Mouse (Mus musculus) liver, embryonic 16.5 days (tissue): ENCODE measurements around the gene Gm5483. TPM values are rescaled to one million over a fixed set of nuclear protein-coding genes. Genes with fewer than 3 reads are reported as not detected.
"Not testable (repeated sequence)": the region's sequence is repeated elsewhere in the genome, so short reads cannot be mapped to it uniquely, and the experiment has no call there.

Experiments used
- ATAC-seq: fragments of 200-750 bp; cut with Nextera tagmentation; 2 replicates; pipeline ENCODE4 v1.8.0; 2017; ENCODE audit warnings: low read depth, mild to moderate bottlenecking, moderate number of reproducible peaks, moderate library complexity
- H3K27ac ChIP-seq: fragments of 300-500 bp; sonication (generic); 2 replicates; pipeline ENCODE4 v1.5.1; 2014; ENCODE audit warnings: mild to moderate bottlenecking, low read length
- H3K27me3 ChIP-seq: fragments of 300-500 bp; sonication (generic); 2 replicates; pipeline ENCODE4 v1.6.1; 2014; ENCODE audit warnings: low read depth, low read length, mixed read lengths; ENCODE audit not compliant: control insufficient read depth, insufficient read depth
- H3K36me3 ChIP-seq: fragments of 300-500 bp; sonication (generic); 2 replicates; pipeline ENCODE4 v1.6.1; 2014; ENCODE audit warnings: mild to moderate bottlenecking; ENCODE audit not compliant: control insufficient read depth, insufficient read depth
- H3K4me1 ChIP-seq: fragments of 300-500 bp; sonication (generic); 2 replicates; pipeline ENCODE4 v1.6.1; 2014; ENCODE audit warnings: low read depth, low read length, mixed read lengths; ENCODE audit not compliant: control insufficient read depth
- H3K4me2 ChIP-seq: fragments of 300-500 bp; sonication (generic); 2 replicates; pipeline ENCODE4 v1.6.1; 2014; ENCODE audit warnings: low read depth, low read length, mixed read lengths
- H3K4me3 ChIP-seq: fragments of 300-500 bp; sonication (generic); 2 replicates; pipeline ENCODE4 v1.5.1; 2014; ENCODE audit warnings: low read depth, mild to moderate bottlenecking, low read length
- H3K9ac ChIP-seq: fragments of 300-500 bp; sonication (generic); 2 replicates; pipeline ENCODE4 v1.6.1; 2014; ENCODE audit warnings: low read depth, low read length
- H3K9me3 ChIP-seq: fragments of 300-500 bp; sonication (generic); replicated peaks from 2 replicates; pipeline ENCODE4 v1.6.1; 2016; ENCODE audit warnings: low read length; ENCODE audit not compliant: control insufficient read depth
- WGBS: fragments of 180-500 bp; shearing (Covaris S2); extraction: QIAGEN DNeasy Blood & Tissue Kit; methylation state at CpG from one replicate; pipeline ENCODE4 v1.1.7; 2014; ENCODE audit not compliant: insufficient replicate concordance; 5-methylcytosine and 5-hydroxymethylcytosine counted together
- polyA plus RNA-seq: library from polyadenylated mRNA; unstranded; fragments of >200 nt; fragmentation: Nextera tagmentation; extraction: Ambion mirVana; gene quantifications from 2 replicates; pipeline ENCODE4 v1.2.1, GENCODE M21; 2015

Gm5483 gene
- polyA plus RNA-seq, 1 experiment from 2014 or later, result 272 TPM

DNA sequence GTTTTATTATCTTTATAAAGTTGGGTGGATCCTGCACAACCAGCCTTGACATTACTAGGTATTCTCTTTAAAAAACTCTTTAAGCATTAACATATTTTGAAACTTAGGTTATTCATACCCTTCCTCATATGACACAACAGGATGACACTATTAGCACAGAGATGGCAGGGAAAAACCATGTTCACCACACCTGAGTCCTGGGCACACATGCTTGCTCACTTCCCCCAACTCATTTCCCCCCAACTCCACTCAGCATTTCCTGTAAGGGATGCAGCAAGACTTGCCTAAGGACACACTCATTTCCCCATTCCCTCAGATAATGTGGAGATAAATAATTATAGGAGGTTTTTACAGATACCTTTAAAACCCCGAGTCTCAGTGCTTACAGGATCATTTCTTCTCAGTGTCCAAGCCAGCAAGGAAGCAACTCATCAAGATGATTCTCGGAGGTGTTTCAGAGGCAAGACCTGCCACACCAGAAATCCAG, 26.0 kb downstream of the Gm5483 start, which contains the start of gene Gm5416:
Gene Gm5416, plus strand, starts transcription at position 437 of the 487 bp plus-strand sequence.
- H3K9ac ChIP-seq, result no peak within 1 kb of the TSS
- no peak within 1 kb of the TSS for H3K4me2 ChIP-seq
- H3K27me3 ChIP-seq, result no peaks in the 10 kb centered on the region
- H3K36me3 ChIP-seq, result no peaks in the 10 kb centered on the region
- no peaks in the 10 kb centered on the region for H3K4me1 ChIP-seq
- H3K27ac ChIP-seq, result no peak within 1 kb of the TSS
- whole genome bisulfite sequencing, result 46% methylated on average over 2 of the region's 2 CpGs
- ATAC-seq, result no peak
- no peak within 1 kb of the TSS for H3K4me3 ChIP-seq
- H3K9me3 ChIP-seq, result no peaks in the 10 kb centered on the region

DNA sequence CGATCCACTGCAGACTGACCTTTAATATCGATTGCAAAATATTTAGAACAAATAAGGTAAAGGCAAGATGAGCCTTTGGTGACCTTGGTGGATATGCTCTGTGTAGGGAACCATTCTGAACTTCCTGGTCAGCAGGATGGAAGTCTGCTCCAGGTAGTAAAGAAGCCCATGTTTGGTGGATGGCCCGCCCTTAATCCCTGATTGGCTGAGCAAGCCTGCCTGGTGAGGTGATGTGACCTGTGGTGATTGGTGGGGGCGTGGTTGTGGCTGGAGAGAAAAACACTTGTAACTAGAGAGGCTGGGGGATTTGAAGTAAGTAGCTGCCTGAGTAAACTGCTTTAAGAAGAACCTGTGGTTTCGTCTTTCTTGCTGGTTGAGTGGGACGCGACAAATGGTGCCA, 37.2 kb downstream of the Gm5483 start, which contains the start of gene 2010005H15Rik:
Gene 2010005H15Rik, plus strand, starts transcription at position 301 of the 400 bp plus-strand sequence.
- not testable (repeated sequence) for H3K36me3 ChIP-seq, H3K4me1 ChIP-seq, H3K4me3 ChIP-seq, H3K27ac ChIP-seq, H3K4me2 ChIP-seq, H3K9me3 ChIP-seq, ATAC-seq, H3K9ac ChIP-seq, H3K27me3 ChIP-seq
- 72% methylated on average over 6 of the region's 7 CpGs for WGBS

Other genes starting within 250 kb of the Gm5483 start
- 7.3 and 7.7 TPM in 2 replicates for gene Parp9, start 245.7 kb upstream of the Gm5483 start, polyA plus RNA-seq
- gene Dtx3l, start 245.1 kb upstream of the Gm5483 start, polyA plus RNA-seq, result 4.7 and 5.5 TPM in 2 replicates
- gene Kpna1, start 205.5 kb upstream of the Gm5483 start, polyA plus RNA-seq, result 31.3 and 34.1 TPM in 2 replicates
- 2.1 and 2.2 TPM in 2 replicates for gene Wdr5b, start 143.0 kb upstream of the Gm5483 start, polyA plus RNA-seq
- 223 and 235 TPM in 2 replicates for gene Fam162a, start 112.6 kb upstream of the Gm5483 start, polyA plus RNA-seq
- 43.8 and 44.6 TPM in 2 replicates for gene Ccdc58, start 112.5 kb upstream of the Gm5483 start, polyA plus RNA-seq
- gene Csta1, start 53.0 kb upstream of the Gm5483 start, polyA plus RNA-seq, result 0.02 and 0.04 TPM in 2 replicates
- 82.3 and 84.4 TPM in 2 replicates for gene Stfa2l1, start 27.4 kb upstream of the Gm5483 start, polyA plus RNA-seq
- gene Gm5416, start 26.2 kb downstream of the Gm5483 start, polyA plus RNA-seq, result 6.5 and 9.9 TPM in 2 replicates
- 29.6 and 30.0 TPM in 2 replicates for gene 2010005H15Rik, start 37.3 kb downstream of the Gm5483 start, polyA plus RNA-seq
- 657 and 688 TPM in 2 replicates for gene Stfa1, start 92.7 kb downstream of the Gm5483 start, polyA plus RNA-seq
- 3.6 and 3.7 TPM in 2 replicates for gene BC117090, start 150.1 kb downstream of the Gm5483 start, polyA plus RNA-seq
- 534 and 566 TPM in 2 replicates for gene BC100530, start 183.5 kb downstream of the Gm5483 start, polyA plus RNA-seq
- 45.0 and 53.7 TPM in 2 replicates for gene Stfa2, start 224.2 kb downstream of the Gm5483 start, polyA plus RNA-seq